Mouse (Mus musculus): ENCODE measurements around the gene Dis3.

GRCm38 (mm10) chr14:99060616-99061015, 39.0 kb downstream of the Dis3 start:
- TF ChIP-seq CTCF (conservative IDR thresholded peaks at IDR 0.05 in 1 of 2, IDR thresholded peaks at IDR 0.05 in 1 of 2; ENCODE audit: low read depth in 2 of 2, low read length in 2 of 2) (no peak), JUND (conservative IDR thresholded peaks at IDR 0.05; ENCODE audit: low read depth, low read length) (no peak), RAD21 (IDR thresholded peaks at IDR 0.05; ENCODE audit: low read depth, low read length) (no peak)
